Mouse (Mus musculus) ovary, postnatal 36 days (tissue): ENCODE results near the gene Dpep1.
A peak's percentile ranks its signal among the peaks of the same experiment; 100 is the strongest.
"Not testable (repeated sequence)": the region's sequence is repeated elsewhere in the genome, so short reads cannot be mapped to it uniquely, and the experiment has no call there.

Experiments
- DNase-seq: peaks from one replicate; pipeline ENCODE4 v3.0.0; 2022; ENCODE audit warnings: low spot score, mixed read lengths

The Dpep1 gene

GRCm38 (mm10) chr8:123185566-123186409, at the start of gene Dpep1:
Gene Dpep1 (plus strand): TSS chr8:123186242.
- DNase-seq = peak; percentile 31

GRCm38 (mm10) chr8:123136287-123136686, 49.8 kb upstream of the Dpep1 start:
- DNase-seq = peak; percentile 2

- DNase-seq = peak; percentile 22
Observed at GRCm38 (mm10) chr8:123137645-123138077, 48.4 kb upstream of the Dpep1 start.

GRCm38 (mm10) chr8:123138741-123139140, 47.3 kb upstream of the Dpep1 start:
- DNase-seq = no peak

- DNase-seq = peak; percentile 36
Observed at GRCm38 (mm10) chr8:123141741-123142462, 44.1 kb upstream of the Dpep1 start.

- peak; percentile 53 for DNase-seq
Observed at GRCm38 (mm10) chr8:123145279-123145678, 40.8 kb upstream of the Dpep1 start.

GRCm38 (mm10) chr8:123146390-123146789, 39.7 kb upstream of the Dpep1 start:
- peak; percentile 19 for DNase-seq

- no peak for DNase-seq
Observed at GRCm38 (mm10) chr8:123150737-123151171, 35.3 kb upstream of the Dpep1 start.

- DNase-seq = no peak
Observed at GRCm38 (mm10) chr8:123155177-123155576, 30.9 kb upstream of the Dpep1 start.

GRCm38 (mm10) chr8:123156070-123156773, 29.8 kb upstream of the Dpep1 start:
- DNase-seq = no peak

GRCm38 (mm10) chr8:123157888-123158465, 28.1 kb upstream of the Dpep1 start, which contains the start of gene Sult5a1:
Gene Sult5a1 (minus strand): TSS chr8:123158315.
- peak; percentile 21 for DNase-seq

GRCm38 (mm10) chr8:123181391-123181790, 4.7 kb upstream of the Dpep1 start:
- peak; percentile 30 for DNase-seq

- DNase-seq = no peak
Observed at GRCm38 (mm10) chr8:123188006-123188405, 2.0 kb downstream of the Dpep1 start.

- no peak for DNase-seq
Observed at GRCm38 (mm10) chr8:123188841-123189240, 2.8 kb downstream of the Dpep1 start.

GRCm38 (mm10) chr8:123190678-123191077, 4.6 kb downstream of the Dpep1 start:
- peak; percentile 81 for DNase-seq

- DNase-seq = no peak
Observed at GRCm38 (mm10) chr8:123191908-123192307, 5.9 kb downstream of the Dpep1 start.

GRCm38 (mm10) chr8:123193771-123194170, 7.7 kb downstream of the Dpep1 start:
- DNase-seq = no peak

GRCm38 (mm10) chr8:123197016-123197415, 11.0 kb downstream of the Dpep1 start:
- DNase-seq = not testable (repeated sequence)

GRCm38 (mm10) chr8:123199864-123200263, 13.8 kb downstream of the Dpep1 start:
- no peak for DNase-seq

GRCm38 (mm10) chr8:123202288-123202687, 16.2 kb downstream of the Dpep1 start:
- peak; percentile 46 for DNase-seq

- DNase-seq = no peak
Observed at GRCm38 (mm10) chr8:123203571-123203970, 17.5 kb downstream of the Dpep1 start.

- no peak for DNase-seq
Observed at GRCm38 (mm10) chr8:123211876-123212275, 25.8 kb downstream of the Dpep1 start.
